Mouse (Mus musculus): ENCODE measurements around the gene Ddx6.
"Not testable (repeated sequence)": the region's sequence is repeated elsewhere in the genome, so short reads cannot be mapped to it uniquely, and the experiment has no call there.

The Ddx6 gene

DNA sequence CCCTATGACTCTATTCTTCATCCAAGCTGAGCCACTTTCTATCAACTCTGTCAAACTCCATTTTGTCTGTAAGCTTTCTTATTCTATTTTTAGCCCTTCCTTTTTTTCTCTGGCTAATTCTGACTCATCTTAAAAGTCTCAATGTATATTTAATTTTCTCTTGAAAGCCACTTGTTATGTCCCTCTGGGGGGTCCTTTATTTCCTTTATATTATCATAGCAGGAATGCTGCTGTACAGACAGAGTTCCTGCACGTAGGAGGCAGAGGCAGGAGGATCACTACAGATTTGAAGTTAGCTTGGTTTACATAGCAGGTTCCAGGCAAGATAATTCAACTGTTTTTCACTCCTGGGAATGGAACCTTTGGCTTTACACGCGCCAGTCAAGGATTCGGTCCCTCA, 11.5 kb upstream of the Ddx6 start:
- intact Hi-C loops (cut with DNase I): loop anchor here (5.0 kb wide), 1 partner anchor 76 kb away; no protein-coding TSS in a partner anchor

DNA sequence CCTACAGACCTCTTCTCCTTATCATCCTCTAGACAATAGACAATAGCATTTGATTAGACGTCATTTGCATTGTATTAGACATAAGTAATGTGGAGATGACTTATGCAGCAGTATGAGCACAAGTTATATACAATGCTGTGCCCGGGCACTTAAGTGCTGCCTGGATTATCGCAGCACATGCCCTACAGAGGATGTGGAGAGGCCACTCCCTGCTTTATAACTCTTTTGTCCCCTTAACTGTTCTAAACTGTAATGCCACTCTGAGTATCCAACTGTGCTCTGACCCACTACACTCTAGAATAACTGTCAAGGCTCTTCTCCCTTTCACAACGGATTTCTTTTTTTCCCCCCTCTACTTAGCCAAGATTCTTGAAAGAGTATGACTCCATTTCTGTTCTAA, 10.8 kb upstream of the Ddx6 start:
- intact Hi-C loops (cut with DNase I): loop anchor here (5.0 kb wide), 1 partner anchor 77 kb away; no protein-coding TSS in a partner anchor

DNA sequence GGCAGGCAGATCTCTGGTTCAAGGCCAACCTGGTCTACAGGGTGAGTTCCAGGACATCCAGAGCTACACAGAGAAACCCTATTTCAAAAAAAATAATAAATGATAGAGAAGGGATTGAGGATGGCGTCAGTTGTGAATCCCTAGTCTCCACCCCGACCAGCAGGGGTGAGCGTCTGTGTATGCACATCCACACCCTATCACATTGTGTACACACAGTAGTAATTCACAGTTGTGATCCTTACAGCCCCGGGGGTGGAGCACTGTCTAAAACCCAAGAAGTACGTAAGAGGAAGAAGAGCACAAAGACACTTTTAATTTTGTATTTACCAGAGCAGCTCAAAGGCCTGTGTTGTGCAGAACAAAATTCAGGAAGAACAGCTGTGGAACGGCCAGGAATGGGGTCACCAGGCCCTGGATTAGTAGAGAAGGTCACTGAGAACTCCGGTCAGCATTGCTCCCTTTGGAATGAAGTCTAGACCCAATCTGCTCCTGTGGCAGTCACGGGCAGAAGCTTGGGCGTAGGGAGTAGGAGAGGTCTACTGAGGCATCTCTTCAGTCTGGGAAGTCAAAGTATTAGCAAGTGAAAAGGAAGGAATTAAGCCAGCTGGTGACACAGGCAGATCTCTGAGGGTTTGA, 9.7 kb upstream of the Ddx6 start:
- intact Hi-C loops (cut with DNase I): loop anchor here (5.0 kb wide), 1 partner anchor 78 kb away; no protein-coding TSS in a partner anchor

DNA sequence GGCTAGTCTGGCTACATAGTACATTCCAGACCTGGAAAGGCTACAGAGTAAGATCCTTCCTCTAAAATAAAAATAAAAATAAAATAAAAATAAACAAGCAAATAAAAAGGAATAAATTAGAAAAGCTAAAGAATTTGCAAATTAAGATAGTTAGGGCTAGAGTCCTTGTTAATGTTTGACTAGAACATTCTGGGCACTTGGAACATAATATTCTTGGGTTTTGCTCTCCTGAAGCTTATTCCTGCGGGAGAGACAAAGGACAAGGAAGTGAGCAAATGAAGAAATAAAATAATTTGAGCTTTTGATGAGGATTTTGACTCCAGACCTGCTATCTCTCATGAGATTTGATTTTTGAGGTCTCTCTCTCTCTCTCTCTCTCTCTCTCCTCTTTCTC, 9.2 kb upstream of the Ddx6 start:
- intact Hi-C loops (cut with DNase I): no loop called here

DNA sequence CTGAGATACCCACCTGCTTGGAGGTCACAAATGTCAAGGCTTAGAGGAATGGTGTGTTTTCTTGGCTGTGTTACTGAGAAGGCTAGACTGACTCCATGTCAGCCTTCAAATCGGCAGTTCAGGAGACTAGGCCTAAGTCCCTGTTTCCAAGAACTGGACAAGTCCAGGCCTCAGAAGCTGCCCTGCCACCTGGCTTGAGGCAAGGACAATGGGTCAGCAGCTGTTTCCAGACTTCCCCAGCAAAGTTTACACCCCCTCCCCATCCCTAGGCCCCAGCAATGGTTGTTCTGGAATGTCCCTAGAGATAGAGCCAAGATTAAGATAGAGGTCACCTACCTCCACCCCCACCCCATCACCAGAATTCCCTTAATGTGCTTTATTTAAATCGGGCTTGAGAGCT, 7.0 kb upstream of the Ddx6 start:
- intact Hi-C loops (cut with DNase I): no loop called here

DNA sequence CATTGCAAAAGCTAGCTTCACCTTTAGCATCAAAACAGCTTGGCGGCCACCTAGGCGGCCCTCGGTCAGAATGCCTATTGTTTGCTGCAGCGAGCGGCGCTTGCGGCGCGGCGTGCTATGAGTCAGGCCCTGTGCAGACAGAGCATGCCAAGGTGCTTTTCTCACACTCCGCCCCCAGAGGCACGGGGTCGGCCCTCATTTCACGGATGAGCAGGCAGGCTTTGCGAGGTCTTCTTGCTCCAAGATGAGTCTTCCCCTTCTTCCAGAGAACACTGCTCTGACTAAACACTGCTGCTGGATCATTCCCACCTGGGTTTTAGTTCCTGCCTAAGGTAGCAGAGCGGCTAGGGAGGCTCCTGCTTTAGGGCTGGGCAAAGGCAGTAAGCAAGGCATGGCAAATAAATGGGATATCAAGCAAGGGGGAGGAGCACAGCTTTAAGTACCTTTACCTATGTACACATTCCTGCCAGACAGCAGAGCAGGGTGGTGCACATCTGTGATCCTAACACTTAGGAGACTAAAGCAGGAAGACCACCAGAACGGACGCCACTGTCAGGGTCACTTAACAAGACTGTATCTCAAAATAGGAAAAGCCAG, 5.7 kb upstream of the Ddx6 start:
- intact Hi-C loops (cut with DNase I): no loop called here

GRCm38 (mm10) chr9:44599616-44600015, 5.1 kb upstream of the Ddx6 start:
- intact Hi-C loops (cut with DNase I): loop anchor here (10.0 kb wide), 1 partner anchor 115 kb away; the partner anchor contains the start of gene Bcl9l

- intact Hi-C loops (cut with DNase I): loop anchor here (10.0 kb wide), 1 partner anchor 116 kb away; the partner anchor contains the start of gene Bcl9l
Observed at GRCm38 (mm10) chr9:44600801-44601200, 3.9 kb upstream of the Ddx6 start.

DNA sequence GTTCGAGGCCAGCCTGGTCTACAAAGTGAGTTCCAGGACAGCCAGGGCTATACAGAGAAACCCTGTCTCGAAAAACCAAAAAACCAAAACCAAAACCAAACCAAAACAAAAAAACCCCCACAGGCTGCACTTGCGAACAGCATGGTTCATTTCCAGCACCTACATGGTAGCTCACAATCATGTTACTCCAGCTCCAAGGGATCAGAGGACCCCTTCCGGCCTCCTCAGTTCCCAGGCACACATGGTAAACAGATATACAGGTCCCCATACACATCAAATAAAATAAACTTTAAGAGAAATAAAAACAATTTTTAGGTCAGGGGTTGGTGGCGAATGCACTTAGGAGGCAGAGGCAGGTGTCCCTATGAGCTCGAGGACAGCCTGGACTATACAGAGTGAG, 1.9 kb upstream of the Ddx6 start:
- intact Hi-C loops (cut with DNase I): loop anchor here (10.0 kb wide), 1 partner anchor 118 kb away; the partner anchor contains the start of gene Bcl9l

DNA sequence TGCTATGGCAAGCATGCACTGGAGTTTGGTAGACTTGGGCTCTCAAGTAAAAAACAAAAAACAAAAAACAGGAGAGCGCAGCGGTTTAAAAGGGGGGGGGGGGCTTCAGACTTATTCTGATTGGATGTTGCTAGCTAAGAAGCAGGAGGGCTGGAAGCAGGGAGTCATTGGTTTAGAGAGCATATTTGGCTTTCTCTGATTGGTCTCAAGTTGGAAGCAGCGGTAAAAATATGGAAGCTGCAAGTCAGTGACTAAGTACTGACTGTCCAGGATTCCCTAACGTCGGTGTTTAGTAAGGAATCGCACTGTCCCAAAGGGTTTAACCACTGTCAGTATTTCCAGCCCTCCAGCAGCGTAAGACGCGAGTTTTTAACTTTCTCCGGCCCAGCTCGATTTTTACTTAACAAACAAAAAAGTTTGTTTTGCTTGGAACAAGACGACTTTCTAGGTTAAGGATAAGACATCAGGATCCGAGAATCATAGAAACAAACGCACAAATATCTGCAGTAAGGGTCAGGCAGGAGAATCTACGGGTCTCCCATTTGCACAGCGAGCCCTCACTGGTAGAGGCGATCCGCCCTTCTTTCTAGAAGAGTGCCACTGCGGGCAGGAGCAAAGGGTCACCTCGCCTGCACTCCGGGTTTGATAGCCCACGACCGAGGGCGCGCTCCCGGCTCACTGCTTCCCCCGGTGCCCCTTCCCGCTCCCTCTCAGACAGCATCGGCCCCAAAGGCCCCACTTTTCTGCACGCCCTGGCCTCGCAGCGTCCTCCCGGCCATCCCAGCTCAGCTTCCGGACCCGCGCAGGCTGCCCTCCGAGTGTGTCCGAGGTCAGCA, 1.0 kb upstream of the Ddx6 start:
- intact Hi-C loops (cut with DNase I): loop anchor here (10.0 kb wide), 1 partner anchor 119 kb away; the partner anchor contains the start of gene Bcl9l

GRCm38 (mm10) chr9:44604290-44604778, 358 bp upstream of the Ddx6 start:
- intact Hi-C loops (cut with DNase I): loop anchor here (10.0 kb wide), 1 partner anchor 120 kb away; the partner anchor contains the start of gene Bcl9l

GRCm38 (mm10) chr9:44605616-44606165, 999 bp downstream of the Ddx6 start:
- intact Hi-C loops (cut with DNase I): loop anchor here (10.0 kb wide), 1 partner anchor 121 kb away; the partner anchor contains the start of gene Bcl9l

DNA sequence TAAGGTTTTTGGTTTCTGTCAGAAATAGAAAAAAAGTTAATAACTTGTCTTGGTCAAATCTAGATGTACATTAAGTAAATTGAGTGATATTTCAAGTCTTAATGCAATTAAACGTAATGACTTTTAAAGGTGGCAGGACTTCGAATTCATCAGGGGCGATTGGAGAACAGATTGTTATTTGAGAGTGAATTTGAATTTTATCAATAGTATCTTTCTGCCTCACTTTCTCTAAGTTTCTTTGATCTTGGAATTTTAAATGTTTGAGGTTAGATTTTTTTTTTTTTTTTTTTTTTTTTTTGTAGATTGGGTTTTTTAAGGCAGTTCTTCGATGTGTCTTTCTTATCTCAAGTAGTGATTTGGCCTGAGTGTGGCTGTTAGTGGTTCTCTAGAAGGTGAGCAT, 2.0 kb downstream of the Ddx6 start:
- intact Hi-C loops (cut with DNase I): loop anchor here (10.0 kb wide), 1 partner anchor 122 kb away; the partner anchor contains the start of gene Bcl9l

DNA sequence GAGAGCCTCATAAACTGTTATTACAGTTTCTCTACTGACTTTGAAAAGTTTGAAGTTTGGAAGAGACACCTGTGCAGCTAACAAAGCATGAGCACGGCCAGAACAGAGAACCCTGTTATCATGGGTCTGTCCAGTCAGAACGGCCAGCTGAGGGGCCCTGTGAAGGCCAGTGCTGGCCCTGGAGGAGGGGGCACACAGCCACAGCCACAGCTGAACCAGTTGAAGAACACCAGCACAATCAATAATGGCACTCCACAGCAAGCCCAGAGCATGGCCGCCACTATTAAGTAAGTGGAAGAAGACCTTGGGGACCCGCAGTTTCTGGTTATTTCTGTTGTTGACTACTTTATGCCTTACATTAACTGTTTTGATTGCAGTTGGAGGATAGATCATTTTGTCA, 2.6 kb downstream of the Ddx6 start:
- intact Hi-C loops (cut with DNase I): loop anchor here (10.0 kb wide), 1 partner anchor 123 kb away; the partner anchor contains the start of gene Bcl9l

DNA sequence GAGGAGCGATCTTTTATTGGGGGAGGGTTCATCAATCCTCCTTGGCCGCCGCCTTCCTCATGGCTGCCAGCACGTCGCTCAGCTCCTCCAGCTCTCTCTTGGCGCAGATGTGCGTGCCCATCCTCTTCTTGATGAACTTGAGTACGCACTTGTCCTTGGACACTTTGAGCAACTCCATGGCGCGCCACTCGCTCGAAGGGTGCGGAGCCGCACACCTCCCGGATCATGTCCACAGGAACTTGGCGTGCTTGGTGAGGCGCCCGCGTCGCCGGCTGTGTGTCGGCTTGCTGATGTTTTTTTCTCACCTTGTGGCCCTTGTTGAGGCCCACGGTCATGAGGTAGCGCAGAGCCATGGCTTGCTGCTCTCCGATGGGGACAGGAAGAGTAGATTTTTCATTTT, 5.7 kb downstream of the Ddx6 start:
- intact Hi-C loops (cut with DNase I): no loop called here

GRCm38 (mm10) chr9:44613081-44613480, 8.4 kb downstream of the Ddx6 start:
- intact Hi-C loops (cut with DNase I): not testable (repeated sequence)

- intact Hi-C loops (cut with DNase I): no loop called here
Observed at GRCm38 (mm10) chr9:44621114-44621513, 16.4 kb downstream of the Ddx6 start.

- intact Hi-C loops (cut with DNase I): no loop called here
Observed at GRCm38 (mm10) chr9:44624390-44624789, 19.7 kb downstream of the Ddx6 start.

DNA sequence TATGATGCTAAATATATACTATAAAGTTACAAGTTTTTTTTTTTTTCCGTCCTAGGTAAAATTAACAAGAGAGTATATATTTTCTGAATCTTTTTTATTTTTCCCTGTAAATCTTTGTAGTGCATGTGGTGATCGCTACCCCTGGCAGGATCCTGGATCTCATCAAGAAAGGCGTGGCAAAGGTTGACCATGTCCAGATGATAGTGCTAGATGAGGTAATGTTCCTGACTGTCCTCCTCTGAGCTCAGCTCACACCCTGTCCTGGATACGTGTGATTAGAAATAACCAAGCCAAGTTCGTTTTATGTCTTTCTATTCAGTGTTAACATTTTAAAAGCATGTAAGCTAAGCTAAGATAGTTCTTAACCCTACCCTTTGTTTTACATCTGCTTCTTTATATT, 21.6 kb downstream of the Ddx6 start:
- intact Hi-C loops (cut with DNase I): no loop called here

GRCm38 (mm10) chr9:44637551-44638169, 33.0 kb downstream of the Ddx6 start:
- intact Hi-C loops (cut with DNase I): no loop called here

- intact Hi-C loops (cut with DNase I): not testable (repeated sequence)
Observed at GRCm38 (mm10) chr9:44638726-44639125, 34.0 kb downstream of the Ddx6 start.

All from adrenal gland (tissue).